Mouse (Mus musculus) R1 (cell line): ENCODE measurements at regions not wholly inside any gene's neighbourhood (a gene's known extent, or its start where the extent isn't known, plus 50 kb on each side); places are given as distances from the start of the nearest gene placed in this dataset.
A peak's percentile ranks its signal among the peaks of the same experiment; 100 is the strongest.

ENCODE experiments used
- DNase-seq: peaks from one replicate; pipeline ENCODE4 v3.0.0-alpha.2; 2018; ENCODE audit warnings: low read depth, low spot score

DNA sequence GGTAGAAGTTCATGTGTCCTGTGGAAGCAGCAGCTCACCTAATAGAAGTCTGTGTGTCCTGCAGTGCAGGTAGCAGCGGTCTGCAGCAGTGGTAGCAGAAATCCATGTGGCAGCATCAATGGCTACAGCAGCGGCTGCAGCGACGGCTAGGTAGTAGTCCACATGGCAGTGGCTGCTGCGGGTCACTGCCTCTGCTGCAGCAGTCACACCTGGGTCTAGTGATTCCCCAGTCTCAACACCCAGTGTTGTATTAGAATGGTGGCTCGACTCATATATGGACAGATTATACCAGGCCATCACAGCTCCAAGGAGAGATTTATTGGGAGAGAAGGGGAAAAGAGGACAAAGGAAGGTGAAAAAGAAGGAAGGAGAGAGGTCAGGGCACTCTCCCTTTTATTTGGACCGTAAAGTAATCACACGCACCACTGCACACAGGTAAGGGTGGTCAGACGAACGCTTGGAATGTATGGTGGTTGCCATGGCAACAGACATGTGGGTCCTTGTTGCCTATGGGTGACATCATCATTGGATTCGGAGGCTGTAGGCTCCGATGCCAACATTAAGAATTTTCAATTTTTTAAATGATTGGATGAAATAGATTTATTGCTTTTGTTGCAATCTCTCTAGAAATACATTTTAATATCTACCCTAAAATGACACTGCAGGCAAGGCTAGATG lies 71.2 kb upstream of the Ccdc85a start:
- no peak for DNase-seq

DNA sequence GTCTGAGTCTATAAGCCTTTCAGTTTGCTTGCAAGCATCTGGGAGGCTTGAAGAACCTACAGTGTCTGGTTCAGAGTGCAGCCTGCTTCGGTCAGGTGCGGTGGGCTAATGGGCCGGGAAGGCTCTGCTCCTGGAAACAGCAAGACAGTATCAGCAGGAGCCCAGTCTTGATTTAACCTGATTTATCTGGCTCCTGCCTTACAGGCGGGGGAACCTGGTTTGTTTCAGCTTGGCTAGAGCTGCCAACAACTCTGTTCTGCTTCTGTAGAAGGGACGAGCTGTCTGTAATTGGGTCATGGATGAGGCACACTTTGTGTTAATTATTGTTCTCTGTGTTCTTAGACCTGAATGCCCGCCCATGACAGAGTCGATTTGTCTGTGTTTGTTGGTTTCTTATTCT lies 65.3 kb upstream of the Ccdc85a start:
- peak; percentile 43 for DNase-seq

DNA sequence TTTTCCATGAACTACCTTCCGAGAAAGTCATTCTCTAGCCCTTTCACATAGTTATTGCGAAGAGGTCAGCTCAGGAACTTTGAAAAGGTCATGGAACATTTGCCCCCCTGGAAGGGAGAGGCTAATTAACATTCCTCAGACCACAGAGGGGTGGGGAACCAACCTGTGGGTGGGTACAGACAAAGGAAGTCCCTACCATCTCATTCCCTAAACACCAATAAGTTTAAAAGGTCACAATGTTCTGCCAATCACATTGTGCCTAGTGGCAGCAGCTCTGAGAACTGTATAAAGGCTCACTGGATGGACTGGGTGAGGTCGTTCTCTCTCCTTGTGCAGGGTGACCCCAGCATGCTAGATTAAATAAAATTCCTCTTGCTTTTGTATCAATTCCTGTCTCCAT lies 64.8 kb upstream of the Ccdc85a start:
- DNase-seq, result peak; percentile 77

DNA sequence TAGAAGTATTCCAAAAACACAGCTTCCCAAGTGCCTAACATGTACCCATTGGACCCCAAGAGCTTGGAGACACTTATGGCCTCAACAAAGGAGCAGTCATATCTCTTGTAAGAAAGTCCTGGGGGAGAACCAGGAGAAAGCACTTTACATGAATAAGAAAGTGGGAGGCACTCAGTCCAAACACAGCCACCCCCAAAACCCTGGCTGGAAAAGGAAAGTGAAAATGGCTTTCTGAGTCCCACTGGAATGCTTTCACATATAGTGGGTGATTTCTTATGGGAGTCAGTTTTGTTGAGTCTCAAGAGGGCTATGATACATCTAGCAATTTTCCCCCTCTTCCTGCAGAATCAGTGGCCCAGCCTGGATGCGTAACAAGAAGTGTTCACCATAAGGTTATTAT lies 55.0 kb upstream of the Ccdc85a start:
- DNase-seq, result no peak

DNA sequence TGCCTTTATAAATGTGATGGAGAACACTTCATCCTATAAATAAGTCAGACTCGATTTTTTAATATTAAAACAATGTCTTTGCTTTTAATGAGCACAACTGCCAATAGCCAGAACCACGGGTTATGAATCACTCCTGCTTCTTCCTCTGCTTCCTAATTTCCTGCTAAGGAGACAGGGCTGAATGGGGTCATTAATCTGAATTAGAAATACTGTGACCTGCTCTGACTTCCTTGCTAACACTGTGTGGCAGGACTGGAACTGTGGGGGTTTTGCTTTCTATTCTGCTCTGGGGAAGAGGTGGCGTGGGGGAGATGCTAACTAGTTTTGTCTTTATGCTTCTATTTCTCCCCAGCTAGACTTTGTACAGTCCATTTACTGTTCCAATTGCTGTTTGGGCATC lies 52.6 kb upstream of the Ccdc85a start:
- no peak for DNase-seq
